Mouse (Mus musculus) midbrain, embryonic 14.5 days (tissue): Measurements from ENCODE around the gene Atm. TPM values are rescaled to one million over a fixed set of nuclear protein-coding genes. Genes with fewer than 3 reads are reported as not detected.

Experiments used
- ATAC-seq: fragments of 200-750 bp; cut with Nextera tagmentation; 2 replicates; pipeline ENCODE4 v1.8.0; 2017; ENCODE audit warnings: moderate number of reproducible peaks, moderate library complexity; ENCODE audit not compliant: low FRiP score, low TSS enrichment
- DNase-seq: peaks from one replicate; pipeline ENCODE4 v3.0.0-alpha.2; 2015
- H3K27ac ChIP-seq: fragments of 300-500 bp; sonication (generic); replicated peaks from 2 replicates; pipeline ENCODE4 v1.5.1; 2014; ENCODE audit warnings: mild to moderate bottlenecking, low read depth, low read length, moderate library complexity
- H3K27me3 ChIP-seq: fragments of 300-500 bp; sonication (generic); 2 replicates; pipeline ENCODE4 v1.6.1; 2014; ENCODE audit warnings: low read length, control low read depth, mixed read lengths; ENCODE audit not compliant: control insufficient read depth, insufficient read depth
- H3K36me3 ChIP-seq: fragments of 300-500 bp; sonication (generic); 2 replicates; pipeline ENCODE4 v1.6.1; 2014; ENCODE audit warnings: low read length, control low read depth; ENCODE audit not compliant: control insufficient read depth, insufficient read depth
- H3K4me1 ChIP-seq: fragments of 300-500 bp; sonication (generic); 2 replicates; pipeline ENCODE4 v1.6.1; 2014; ENCODE audit warnings: mild to moderate bottlenecking, antibody characterized with exemption, low read length, control low read depth; ENCODE audit not compliant: control insufficient read depth, insufficient read depth
- H3K4me2 ChIP-seq: fragments of 300-500 bp; sonication (generic); 2 replicates; pipeline ENCODE4 v1.6.1; 2014; ENCODE audit warnings: mild to moderate bottlenecking, low read length, moderate library complexity
- H3K4me3 ChIP-seq: fragments of 300-500 bp; sonication (generic); replicated peaks from 2 replicates; pipeline ENCODE4 v1.5.1; 2014; ENCODE audit warnings: low read depth, low read length
- H3K9ac ChIP-seq: fragments of 300-500 bp; sonication (generic); replicated peaks from 2 replicates; pipeline ENCODE4 v1.6.1; 2014; ENCODE audit warnings: mild to moderate bottlenecking, low read length, moderate library complexity
- H3K9me3 ChIP-seq: fragments of 300-500 bp; sonication (generic); 2 replicates; pipeline ENCODE4 v1.6.1; 2016; ENCODE audit warnings: low read length, control low read depth, mixed read lengths; ENCODE audit not compliant: control insufficient read depth
- WGBS: fragments of 180-500 bp; shearing (Covaris S2); extraction: QIAGEN DNeasy Blood & Tissue Kit; methylation state at CpG from one replicate; pipeline ENCODE4 v1.1.7; 2014; 5-methylcytosine and 5-hydroxymethylcytosine counted together
- polyA plus RNA-seq: library from polyadenylated mRNA; unstranded; fragments of >200 nt; fragmentation: Nextera tagmentation; extraction: Ambion mirVana; gene quantifications from 2 replicates; pipeline ENCODE4 v1.2.1, GENCODE M21; 2014

Gene Atm
- polyA plus RNA-seq, result 11.2 and 13.0 TPM in 2 replicates

- Histone ChIP-seq H3K4me2 (peak within 1 kb of the TSS; percentile 89), H3K4me1 (peaks cover 11% of the 10 kb centered on the region; the same call in 1 of the 2 replicates), H3K36me3 (peaks cover 3% of the 10 kb centered on the region; the same call in 1 of the 2 replicates), H3K9me3 (no peaks in the 10 kb centered on the region), H3K27me3 (no peaks in the 10 kb centered on the region), H3K27ac (peak within 1 kb of the TSS; percentile 80), H3K4me3 (peak within 1 kb of the TSS; percentile 67), H3K9ac (peak within 1 kb of the TSS; percentile 74)
- peak; percentile 100 for ATAC-seq
- peak; percentile 100 for DNase-seq
- WGBS, result under 1% methylated on average over 69 of the region's 69 CpGs
Observed at GRCm38 (mm10) chr9:53536558-53537320, at the start of gene Atm, which contains the start of gene Npat. Gene Atm (minus strand): TSS chr9:53536740. Gene Npat (plus strand): TSS chr9:53537047.

GRCm38 (mm10) chr9:53581870-53582269 lies 45.3 kb upstream of the Atm start:
- no peaks in the 10 kb centered on the region for H3K4me1 ChIP-seq
- no peak overlapping the region for H3K9ac ChIP-seq
- H3K4me2 ChIP-seq, result no peak overlapping the region
- no peak overlapping the region for H3K27ac ChIP-seq
- no peak for ATAC-seq
- no peak overlapping the region for H3K4me3 ChIP-seq
- no peak for DNase-seq
- H3K9me3 ChIP-seq, result no peaks in the 10 kb centered on the region
- H3K36me3 ChIP-seq, result peaks cover 79% of the 10 kb centered on the region
- no peaks in the 10 kb centered on the region for H3K27me3 ChIP-seq
- WGBS, result 86% methylated on average over 4 of the region's 4 CpGs

GRCm38 (mm10) chr9:53575721-53576120 lies 39.2 kb upstream of the Atm start:
- no peak for ATAC-seq
- Histone ChIP-seq H3K9me3 (no peaks in the 10 kb centered on the region), H3K4me1 (no peaks in the 10 kb centered on the region), H3K9ac (no peak overlapping the region), H3K4me2 (no peak overlapping the region), H3K27ac (no peak overlapping the region), H3K36me3 (peaks cover 49% of the 10 kb centered on the region), H3K4me3 (no peak overlapping the region), H3K27me3 (no peaks in the 10 kb centered on the region)
- WGBS, result 91% methylated on average over 5 of the region's 5 CpGs
- DNase-seq, result no peak

GRCm38 (mm10) chr9:53572516-53573307 lies 36.2 kb upstream of the Atm start:
- Histone ChIP-seq H3K4me1 (no peaks in the 10 kb centered on the region), H3K27me3 (no peaks in the 10 kb centered on the region), H3K9ac (no peak overlapping the region), H3K4me3 (no peak overlapping the region), H3K9me3 (no peaks in the 10 kb centered on the region), H3K36me3 (peaks cover 53% of the 10 kb centered on the region), H3K27ac (no peak overlapping the region), H3K4me2 (no peak overlapping the region)
- 96% methylated on average over 7 of the region's 7 CpGs for WGBS
- no peak for DNase-seq
- ATAC-seq, result no peak

- Histone ChIP-seq H3K4me2 (no peak overlapping the region), H3K27ac (no peak overlapping the region), H3K4me1 (no peaks in the 10 kb centered on the region), H3K27me3 (no peaks in the 10 kb centered on the region), H3K36me3 (peaks cover 66% of the 10 kb centered on the region), H3K4me3 (no peak overlapping the region), H3K9ac (no peak overlapping the region), H3K9me3 (no peaks in the 10 kb centered on the region)
- DNase-seq (no peak), ATAC-seq (no peak)
- 95% methylated on average over 6 of the region's 6 CpGs for WGBS
Observed at GRCm38 (mm10) chr9:53570662-53571061, 34.1 kb upstream of the Atm start.

GRCm38 (mm10) chr9:53537336-53537965 lies 911 bp upstream of the Atm start:
- peak overlapping the region; percentile 80 for H3K27ac ChIP-seq
- peaks cover 11% of the 10 kb centered on the region; the same call in 1 of the 2 replicates for H3K4me1 ChIP-seq
- H3K9ac ChIP-seq, result peak overlapping the region; percentile 74
- peak overlapping the region; percentile 67 for H3K4me3 ChIP-seq
- H3K27me3 ChIP-seq, result no peaks in the 10 kb centered on the region
- H3K9me3 ChIP-seq, result no peaks in the 10 kb centered on the region
- WGBS, result under 1% methylated on average over 32 of the region's 34 CpGs
- ATAC-seq (no peak; the same call in 1 of the 2 replicates), DNase-seq (peak; percentile 33)
- H3K4me2 ChIP-seq, result peak overlapping the region; percentile 89
- no peaks in the 10 kb centered on the region for H3K36me3 ChIP-seq

GRCm38 (mm10) chr9:53535416-53536320 lies 872 bp downstream of the Atm start:
- DNase-seq (no peak), ATAC-seq (no peak)
- Histone ChIP-seq H3K27ac (peak overlapping the region; percentile 67; the same call in 1 of the 2 replicates), H3K9me3 (no peaks in the 10 kb centered on the region), H3K4me2 (peak overlapping the region; percentile 89), H3K36me3 (peaks cover 12% of the 10 kb centered on the region), H3K4me1 (peaks cover 11% of the 10 kb centered on the region; the same call in 1 of the 2 replicates), H3K9ac (peak overlapping the region; percentile 60), H3K4me3 (peak overlapping the region; percentile 67), H3K27me3 (no peaks in the 10 kb centered on the region)
- 22% methylated on average over 17 of the region's 17 CpGs for WGBS
